ENCODE assay signal across 25 mouse cellular contexts in the genomic region with DNA sequence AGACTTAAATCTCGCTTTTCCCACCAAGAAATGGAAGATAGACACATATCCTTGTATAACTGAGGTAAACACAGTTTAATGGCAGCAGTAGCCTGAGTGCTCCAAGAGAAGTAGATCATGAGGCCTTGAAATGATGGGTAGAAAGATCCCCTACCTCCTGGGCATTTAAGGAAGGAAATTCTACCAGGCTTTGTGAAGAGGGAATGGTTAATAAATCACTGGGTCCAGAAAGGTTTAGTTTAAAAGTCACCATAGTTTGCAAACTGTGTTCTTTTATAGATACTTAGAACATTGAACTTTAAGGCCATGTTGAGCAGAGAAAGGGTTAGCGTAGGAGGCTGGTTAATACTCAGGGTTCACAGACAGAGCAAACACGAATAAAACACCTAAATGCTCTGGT.
"Had no signal": no experiment of that assay in that cellular context is flagged by ENCODE, and none has a peak within 500 bp of the region (broad histone marks: within the 10 kb centered on the region; RNA-seq: fewer than 3 reads in every experiment).

No protein-coding gene starts in this region.

- H3K27ac ChIP-seq: heart, adult 2 months; heart, embryonic 10.5 days; heart, embryonic 13.5 days; heart, embryonic 15.5 days; hindbrain, embryonic 10.5 days; hindbrain, embryonic 12.5 days; hindbrain, embryonic 13.5 days; hindbrain, embryonic 14.5 days; hindbrain, embryonic 15.5 days; hindbrain, postnatal 0 days; intestine, embryonic 15.5 days; kidney, postnatal 0 days; layer of hippocampus, adult 2 months; left cerebral cortex, adult 2 months had no signal

- H3K36me3 ChIP-seq: heart, embryonic 10.5 days; heart, embryonic 12.5 days; heart, embryonic 13.5 days; heart, embryonic 15.5 days; hindbrain, embryonic 10.5 days; hindbrain, embryonic 12.5 days; hindbrain, embryonic 13.5 days; hindbrain, embryonic 15.5 days; intestine, embryonic 15.5 days had no signal

- ATAC-seq: hindbrain, embryonic 16.5 days; hindbrain, postnatal 0 days; inflammation-experienced regulatory T-cells, adult 6 months had no signal

- H3K4me2 ChIP-seq: heart, embryonic 11.5 days; heart, embryonic 12.5 days; heart, embryonic 13.5 days; heart, embryonic 15.5 days; hindbrain, embryonic 12.5 days; hindbrain, embryonic 13.5 days; hindbrain, embryonic 14.5 days; hindbrain, embryonic 15.5 days; intestine, embryonic 15.5 days had no signal

- H3K9ac ChIP-seq: heart, embryonic 12.5 days; heart, embryonic 13.5 days; heart, embryonic 15.5 days; hindbrain, embryonic 12.5 days; hindbrain, embryonic 13.5 days; hindbrain, embryonic 14.5 days; hindbrain, embryonic 15.5 days; intestine, embryonic 15.5 days had no signal

- DNase-seq: heart, adult 18-20 months; heart, adult 2 months; heart, postnatal 10 days; heart, postnatal 14 days; heart, postnatal 36 days; heart, postnatal 4 days; kidney, adult 11 months; layer of hippocampus, postnatal 36 days had no signal

- H3K27me3 ChIP-seq: heart, embryonic 12.5 days; heart, embryonic 13.5 days; heart, embryonic 15.5 days; hindbrain, embryonic 12.5 days; hindbrain, embryonic 13.5 days; hindbrain, embryonic 15.5 days; intestine, embryonic 15.5 days had no signal

- H3K4me3 ChIP-seq: heart, adult 2 months; heart, embryonic 10.5 days; heart, embryonic 12.5 days; heart, embryonic 13.5 days; heart, embryonic 15.5 days; hindbrain, embryonic 10.5 days; hindbrain, embryonic 12.5 days; hindbrain, embryonic 13.5 days; hindbrain, embryonic 15.5 days; intestine, embryonic 15.5 days; layer of hippocampus, adult 2 months; left cerebral cortex, adult 2 months had no signal

- H3K9me3 ChIP-seq: heart, embryonic 10.5 days; heart, embryonic 12.5 days; heart, embryonic 13.5 days; heart, embryonic 15.5 days; hindbrain, embryonic 10.5 days; hindbrain, embryonic 12.5 days; hindbrain, embryonic 13.5 days; hindbrain, embryonic 15.5 days; intestine, embryonic 15.5 days had no signal
